Mouse (Mus musculus) layer of hippocampus, adult 11-12 months (tissue): ENCODE measurements around the gene Glt6d1.

Source experiments
- DNase-seq: peaks from one replicate; pipeline ENCODE4 v3.0.0; 2022; ENCODE audit warnings: low spot score

The Glt6d1 gene

GRCm38 (mm10) chr2:25797635-25798034 is 18.0 kb downstream of the Glt6d1 start:
- no peak for DNase-seq

GRCm38 (mm10) chr2:25789092-25789491 is 26.6 kb downstream of the Glt6d1 start:
- no peak for DNase-seq

GRCm38 (mm10) chr2:25785573-25786322 is 29.9 kb downstream of the Glt6d1 start:
- DNase-seq, result no peak

- no peak for DNase-seq
Measured at GRCm38 (mm10) chr2:25781957-25782356, 33.7 kb downstream of the Glt6d1 start, which contains the start of gene Gm13539. Gene Gm13539 (plus strand): TSS chr2:25782257.

GRCm38 (mm10) chr2:25780921-25781320 is 34.7 kb downstream of the Glt6d1 start:
- no peak for DNase-seq

- no peak for DNase-seq
Measured at GRCm38 (mm10) chr2:25779076-25779475, 36.6 kb downstream of the Glt6d1 start.

- DNase-seq, result no peak
Measured at GRCm38 (mm10) chr2:25776717-25777116, 38.9 kb downstream of the Glt6d1 start, which contains the start of gene Lcn11. Gene Lcn11 (plus strand): TSS chr2:25777017.

- DNase-seq, result no peak
Measured at GRCm38 (mm10) chr2:25775991-25776390, 39.7 kb downstream of the Glt6d1 start.

- no peak for DNase-seq
Measured at GRCm38 (mm10) chr2:25774640-25775039, 41.0 kb downstream of the Glt6d1 start.

- DNase-seq, result no peak
Measured at GRCm38 (mm10) chr2:25773507-25773906, 42.1 kb downstream of the Glt6d1 start.

- no peak for DNase-seq
Measured at GRCm38 (mm10) chr2:25767764-25768163, 47.9 kb downstream of the Glt6d1 start.

- DNase-seq, result no peak
Measured at GRCm38 (mm10) chr2:25765269-25765668, 50.4 kb downstream of the Glt6d1 start, which contains the start of gene Lcn3. Gene Lcn3 (plus strand): TSS chr2:25765569.

GRCm38 (mm10) chr2:25758064-25758625 is 57.5 kb downstream of the Glt6d1 start:
- no peak for DNase-seq

- DNase-seq, result no peak
Measured at GRCm38 (mm10) chr2:25754201-25754600, 61.4 kb downstream of the Glt6d1 start.
